Mouse (Mus musculus): ENCODE results near the gene Fbln2. TPM values are rescaled to one million over a fixed set of nuclear protein-coding genes. Genes with fewer than 3 reads are reported as not detected.
A peak's percentile ranks its signal among the peaks of the same experiment; 100 is the strongest.

Gene Fbln2
- polyA plus RNA-seq, 1 experiment from 2014 or later = 298 TPM

DNA sequence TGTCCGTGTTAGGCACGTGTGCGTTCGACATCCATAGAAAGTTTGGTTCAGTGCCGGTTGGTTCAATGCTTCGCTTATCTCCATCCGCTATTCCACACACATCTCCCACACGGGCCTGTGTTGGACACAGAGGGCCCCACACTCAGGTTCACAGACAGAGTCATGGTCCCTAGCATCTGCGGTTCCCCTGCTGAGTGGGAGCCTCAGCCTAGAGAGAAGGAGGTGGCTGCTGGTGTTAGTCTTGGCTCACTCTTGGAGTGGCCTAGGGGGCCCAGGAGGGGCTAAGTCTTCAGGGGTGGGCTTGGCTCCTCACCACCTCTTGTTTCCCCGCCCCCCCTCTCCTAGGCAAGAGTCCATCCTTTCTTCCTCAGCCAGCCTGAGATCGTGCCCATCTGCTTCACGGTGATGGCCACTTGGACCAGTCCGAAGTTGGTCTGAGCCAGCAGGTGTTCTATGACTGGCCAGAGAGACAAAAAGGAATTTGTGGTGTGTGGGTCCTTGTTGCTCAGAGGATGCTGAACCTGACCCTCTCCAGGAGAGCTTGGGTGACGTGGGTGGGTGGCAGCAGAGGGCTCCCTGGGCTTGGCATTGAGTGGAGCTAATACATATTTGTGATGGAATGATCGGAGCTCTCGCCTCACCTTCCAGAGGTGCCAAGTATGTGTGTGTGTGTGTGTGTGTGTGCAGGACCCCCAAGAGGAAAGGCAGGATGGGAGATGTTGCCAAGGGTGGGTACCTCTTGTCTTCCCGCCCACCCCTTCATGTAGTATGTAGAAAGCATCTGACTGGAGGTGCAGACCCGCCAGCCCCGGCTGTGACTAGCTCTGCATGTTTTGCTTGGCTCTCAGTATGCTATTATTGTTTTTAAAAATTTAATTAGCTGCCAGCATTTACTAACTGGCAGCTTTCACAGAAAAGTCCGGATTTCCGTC is 1.3 kb downstream of the Fbln2 start:
- Histone ChIP-seq H3K4me2 (peak overlapping the region; percentile 87), H3K9ac (peak overlapping the region; percentile 81), H3K27me3 (no peaks in the 10 kb centered on the region), H3K4me3 (peak overlapping the region; percentile 65), H3K27ac (peak overlapping the region; percentile 84), H3K4me1 (peaks cover 87% of the 10 kb centered on the region), H3K9me3 (no peaks in the 10 kb centered on the region), H3K36me3 (peaks cover 14% of the 10 kb centered on the region)
- WGBS = 37% methylated on average over 21 of the region's 21 CpGs
- ATAC-seq (ENCODE audit: insufficient number of reproducible peaks, insufficient read depth, low FRiP score, low TSS enrichment, low read depth) = no peak

DNA sequence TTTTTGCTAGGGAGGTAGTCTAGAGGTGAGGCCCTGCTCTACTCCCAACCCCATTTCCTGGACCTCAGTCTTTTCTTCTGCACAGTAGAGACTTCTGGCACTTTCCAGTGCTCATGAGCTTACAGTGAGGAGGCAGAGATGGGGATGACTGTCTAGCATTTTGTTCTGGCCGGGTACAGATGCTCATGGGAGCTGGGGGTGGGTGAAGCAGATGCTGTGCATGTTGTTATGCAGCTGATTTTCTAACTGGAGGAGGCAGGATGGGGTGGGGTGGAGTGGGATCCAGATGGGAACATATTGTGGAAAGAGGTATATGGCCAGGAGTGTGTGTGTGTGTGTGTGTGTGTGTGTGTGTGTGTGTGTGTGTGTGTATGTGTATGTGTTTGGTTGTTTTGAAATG is 3.2 kb downstream of the Fbln2 start:
- no peak for ATAC-seq (ENCODE audit: insufficient number of reproducible peaks, insufficient read depth, low FRiP score, low TSS enrichment, low read depth)
- WGBS = 26% methylated on average over 1 of the region's 1 CpGs
- H3K4me1 ChIP-seq = peaks cover 87% of the 10 kb centered on the region
- H3K36me3 ChIP-seq = peaks cover 19% of the 10 kb centered on the region
- peak overlapping the region; percentile 5; the same call in 1 of the 2 replicates for H3K27ac ChIP-seq
- H3K27me3 ChIP-seq = no peaks in the 10 kb centered on the region
- no peaks in the 10 kb centered on the region for H3K9me3 ChIP-seq
- peak overlapping the region; percentile 65 for H3K4me3 ChIP-seq
- peak overlapping the region; percentile 87 for H3K4me2 ChIP-seq
- H3K9ac ChIP-seq = peak overlapping the region; percentile 54; the same call in 1 of the 2 replicates

DNA sequence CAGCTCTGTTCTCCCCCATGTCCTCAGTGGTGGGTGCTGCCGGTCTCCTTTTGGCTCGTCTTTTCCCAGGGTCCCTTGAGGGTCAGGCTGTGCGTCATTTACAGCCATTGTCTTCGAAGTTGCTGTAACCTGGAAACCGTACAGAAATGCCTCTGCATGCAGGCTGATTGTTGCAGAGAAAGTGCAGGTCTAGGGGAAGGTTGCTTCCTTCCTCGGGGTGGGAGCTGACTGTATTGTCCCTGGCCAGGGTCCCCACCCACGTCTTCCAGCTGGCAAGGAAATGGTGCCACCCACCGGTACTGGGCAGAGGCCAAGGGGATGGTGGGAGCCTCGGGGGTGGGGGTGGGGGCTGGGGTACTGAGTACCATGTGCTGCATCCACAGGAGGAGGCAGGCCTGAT is 6.2 kb downstream of the Fbln2 start:
- H3K4me1 ChIP-seq = peaks cover 90% of the 10 kb centered on the region
- peaks cover 31% of the 10 kb centered on the region for H3K36me3 ChIP-seq
- no peak overlapping the region for H3K4me2 ChIP-seq
- no peak for ATAC-seq (ENCODE audit: insufficient number of reproducible peaks, insufficient read depth, low FRiP score, low TSS enrichment, low read depth)
- H3K27me3 ChIP-seq = no peaks in the 10 kb centered on the region
- no peaks in the 10 kb centered on the region for H3K9me3 ChIP-seq
- no peak overlapping the region for H3K27ac ChIP-seq
- no peak overlapping the region for H3K4me3 ChIP-seq
- no peak overlapping the region for H3K9ac ChIP-seq
- WGBS = 71% methylated on average over 9 of the region's 9 CpGs

DNA sequence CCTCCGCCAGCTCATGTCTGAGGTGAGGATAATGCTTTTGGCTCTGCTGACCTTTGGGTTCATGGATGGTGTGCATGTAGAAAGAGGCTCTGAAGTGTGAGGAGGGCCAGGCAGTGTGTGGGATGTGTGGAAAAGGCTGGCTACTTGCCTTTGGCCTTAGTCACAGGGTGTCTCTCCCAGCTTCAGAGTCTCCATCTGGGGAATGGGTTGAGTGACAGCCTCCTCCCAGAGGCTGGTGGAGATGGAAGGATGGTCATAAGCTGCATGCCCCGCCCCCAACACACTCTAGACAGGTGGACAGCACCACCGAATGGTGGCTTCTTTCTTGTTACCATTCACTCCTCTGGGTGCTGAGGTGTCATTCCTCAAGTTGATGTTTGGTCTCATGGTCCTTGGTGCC is 6.6 kb downstream of the Fbln2 start:
- peaks cover 88% of the 10 kb centered on the region for H3K4me1 ChIP-seq
- whole genome bisulfite sequencing = 76% methylated on average over 3 of the region's 3 CpGs

GRCm38 (mm10) chr6:91220062-91220461 is 7.8 kb downstream of the Fbln2 start:
- Histone ChIP-seq H3K4me3 (no peak overlapping the region), H3K4me1 (peaks cover 87% of the 10 kb centered on the region), H3K27ac (peak overlapping the region; percentile 80), H3K4me2 (peak overlapping the region; percentile 27), H3K27me3 (no peaks in the 10 kb centered on the region), H3K9me3 (no peaks in the 10 kb centered on the region), H3K9ac (no peak overlapping the region), H3K36me3 (peaks cover 32% of the 10 kb centered on the region)
- ATAC-seq (ENCODE audit: insufficient number of reproducible peaks, insufficient read depth, low FRiP score, low TSS enrichment, low read depth) = no peak

More for the DNA sequence above, 6.6 kb downstream of the Fbln2 start:
- H3K4me3 ChIP-seq = no peak overlapping the region
- no peaks in the 10 kb centered on the region for H3K9me3 ChIP-seq
- peaks cover 32% of the 10 kb centered on the region for H3K36me3 ChIP-seq
- H3K4me2 ChIP-seq = no peak overlapping the region
- H3K9ac ChIP-seq = no peak overlapping the region
- no peaks in the 10 kb centered on the region for H3K27me3 ChIP-seq
- no peak for ATAC-seq (ENCODE audit: insufficient number of reproducible peaks, insufficient read depth, low FRiP score, low TSS enrichment, low read depth)
- no peak overlapping the region for H3K27ac ChIP-seq

- peak overlapping the region; percentile 80 for H3K27ac ChIP-seq
- peak overlapping the region; percentile 18; the same call in 1 of the 2 replicates for H3K4me2 ChIP-seq
- H3K4me3 ChIP-seq = no peak overlapping the region
- H3K4me1 ChIP-seq = peaks cover 85% of the 10 kb centered on the region
- no peaks in the 10 kb centered on the region for H3K27me3 ChIP-seq
- peaks cover 29% of the 10 kb centered on the region for H3K36me3 ChIP-seq
- no peaks in the 10 kb centered on the region for H3K9me3 ChIP-seq
- 4% methylated on average over 3 of the region's 3 CpGs for WGBS
- ATAC-seq (ENCODE audit: insufficient number of reproducible peaks, insufficient read depth, low FRiP score, low TSS enrichment, low read depth) = no peak
- no peak overlapping the region for H3K9ac ChIP-seq
These were observed 8.8 kb downstream of the Fbln2 start for GRCm38 (mm10) chr6:91221094-91221493.

DNA sequence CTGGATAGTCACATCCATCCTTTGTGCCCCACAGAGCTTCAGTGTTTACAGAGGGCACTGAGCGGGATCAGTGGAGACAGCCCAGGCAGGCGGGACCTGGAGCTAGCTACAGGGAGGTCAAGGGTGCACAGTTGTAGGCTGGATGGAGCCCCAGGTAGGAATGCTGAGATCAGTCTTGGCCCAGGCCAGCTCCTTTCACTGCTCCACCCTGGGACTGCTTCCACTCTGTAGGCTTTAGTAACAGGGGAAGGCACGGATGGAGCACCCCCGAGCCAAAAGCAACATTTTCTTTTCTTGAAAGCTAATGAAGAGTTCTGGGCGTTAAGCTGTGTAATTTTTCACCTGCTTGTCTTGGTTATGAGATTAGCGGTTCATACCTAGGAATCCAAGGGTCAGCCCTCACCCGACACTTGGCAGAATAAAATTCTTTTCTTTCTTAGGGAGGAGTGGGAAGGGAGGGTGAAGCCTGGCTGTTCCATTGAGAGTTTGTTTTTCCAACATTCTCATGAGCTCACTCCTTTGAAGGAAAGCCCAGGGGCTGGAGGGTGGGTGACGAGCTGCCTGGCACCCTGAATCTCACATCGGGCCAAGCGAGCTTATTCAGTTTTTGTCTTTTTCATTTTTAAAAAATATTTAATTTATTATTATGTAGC is 10.6 kb downstream of the Fbln2 start:
- H3K9me3 ChIP-seq = no peaks in the 10 kb centered on the region
- no peak overlapping the region for H3K4me2 ChIP-seq
- H3K36me3 ChIP-seq = peaks cover 33% of the 10 kb centered on the region
- peaks cover 75% of the 10 kb centered on the region for H3K4me1 ChIP-seq
- H3K4me3 ChIP-seq = no peak overlapping the region
- H3K27ac ChIP-seq = no peak overlapping the region
- no peak for ATAC-seq (ENCODE audit: insufficient number of reproducible peaks, insufficient read depth, low FRiP score, low TSS enrichment, low read depth)
- no peak overlapping the region for H3K9ac ChIP-seq
- H3K27me3 ChIP-seq = no peaks in the 10 kb centered on the region
- WGBS = 75% methylated on average over 10 of the region's 10 CpGs

GRCm38 (mm10) chr6:91224939-91225338 is 12.7 kb downstream of the Fbln2 start:
- WGBS = 80% methylated on average over 6 of the region's 6 CpGs
- Histone ChIP-seq H3K9ac (no peak overlapping the region), H3K27me3 (no peaks in the 10 kb centered on the region), H3K4me2 (no peak overlapping the region), H3K9me3 (no peaks in the 10 kb centered on the region), H3K36me3 (peaks cover 34% of the 10 kb centered on the region), H3K27ac (no peak overlapping the region), H3K4me1 (peaks cover 69% of the 10 kb centered on the region), H3K4me3 (no peak overlapping the region)
- ATAC-seq (ENCODE audit: insufficient number of reproducible peaks, insufficient read depth, low FRiP score, low TSS enrichment, low read depth) = no peak

GRCm38 (mm10) chr6:91225346-91225745 is 13.1 kb downstream of the Fbln2 start:
- whole genome bisulfite sequencing = 80% methylated on average over 4 of the region's 4 CpGs
- peaks cover 69% of the 10 kb centered on the region for H3K4me1 ChIP-seq

GRCm38 (mm10) chr6:91226058-91226457 is 13.8 kb downstream of the Fbln2 start:
- peaks cover 69% of the 10 kb centered on the region for H3K4me1 ChIP-seq
- H3K9ac ChIP-seq = no peak overlapping the region
- H3K4me2 ChIP-seq = no peak overlapping the region
- no peak for ATAC-seq (ENCODE audit: insufficient number of reproducible peaks, insufficient read depth, low FRiP score, low TSS enrichment, low read depth)
- H3K9me3 ChIP-seq = no peaks in the 10 kb centered on the region
- WGBS = 52% methylated on average over 1 of the region's 1 CpGs
- H3K27me3 ChIP-seq = no peaks in the 10 kb centered on the region
- H3K27ac ChIP-seq = no peak overlapping the region
- H3K36me3 ChIP-seq = peaks cover 37% of the 10 kb centered on the region
- H3K4me3 ChIP-seq = no peak overlapping the region

More at GRCm38 (mm10) chr6:91225346-91225745, 13.1 kb downstream of the Fbln2 start:
- Histone ChIP-seq H3K27me3 (no peaks in the 10 kb centered on the region), H3K9ac (no peak overlapping the region), H3K27ac (no peak overlapping the region), H3K4me2 (no peak overlapping the region), H3K9me3 (no peaks in the 10 kb centered on the region), H3K36me3 (peaks cover 38% of the 10 kb centered on the region), H3K4me3 (no peak overlapping the region)
- ATAC-seq (ENCODE audit: insufficient number of reproducible peaks, insufficient read depth, low FRiP score, low TSS enrichment, low read depth) = no peak

DNA sequence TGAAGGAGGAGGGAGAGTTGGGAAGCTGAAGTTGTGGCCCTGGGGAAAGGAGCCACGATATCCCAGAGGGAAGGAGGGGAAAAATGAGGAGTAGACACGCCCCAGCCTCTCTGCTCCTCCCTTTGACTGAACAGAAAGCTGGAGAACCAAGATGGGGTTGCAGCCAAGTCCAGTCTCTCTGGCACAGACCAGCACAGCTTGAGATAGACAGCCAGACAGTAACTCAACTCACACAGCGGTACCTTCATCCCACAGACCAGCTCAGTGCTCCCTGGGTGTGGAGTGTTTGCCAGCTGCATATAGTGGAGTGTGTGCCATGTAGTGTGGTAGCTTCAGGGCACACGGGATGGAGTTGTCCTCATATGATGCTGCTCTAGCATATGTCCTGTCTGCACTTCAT is 16.7 kb downstream of the Fbln2 start:
- Histone ChIP-seq H3K27me3 (no peaks in the 10 kb centered on the region), H3K27ac (no peak overlapping the region), H3K36me3 (peaks cover 40% of the 10 kb centered on the region), H3K4me1 (peaks cover 76% of the 10 kb centered on the region), H3K4me2 (no peak overlapping the region), H3K9ac (no peak overlapping the region), H3K4me3 (no peak overlapping the region), H3K9me3 (no peaks in the 10 kb centered on the region)
- no peak for ATAC-seq (ENCODE audit: insufficient number of reproducible peaks, insufficient read depth, low FRiP score, low TSS enrichment, low read depth)
- WGBS = 70% methylated on average over 4 of the region's 4 CpGs

- Histone ChIP-seq H3K9me3 (no peaks in the 10 kb centered on the region), H3K27me3 (no peaks in the 10 kb centered on the region), H3K9ac (no peak overlapping the region), H3K4me1 (peaks cover 80% of the 10 kb centered on the region), H3K4me3 (no peak overlapping the region), H3K4me2 (no peak overlapping the region), H3K27ac (no peak overlapping the region), H3K36me3 (peaks cover 55% of the 10 kb centered on the region)
- ATAC-seq (ENCODE audit: insufficient number of reproducible peaks, insufficient read depth, low FRiP score, low TSS enrichment, low read depth) = no peak
- 86% methylated on average over 5 of the region's 5 CpGs for WGBS
These were observed 18.7 kb downstream of the Fbln2 start for GRCm38 (mm10) chr6:91231000-91231399.
